Mouse (Mus musculus) intestine, embryonic 15.5 days (tissue): Measurements from ENCODE around the gene Grk2. TPM values are rescaled to one million over a fixed set of nuclear protein-coding genes. Genes with fewer than 3 reads are reported as not detected.

ENCODE experiments used
- ATAC-seq: fragments of 200-750 bp; cut with Nextera tagmentation; 2 replicates; pipeline ENCODE4 v1.8.0; 2017; ENCODE audit warnings: moderate TSS enrichment, moderate library complexity
- H3K27ac ChIP-seq: fragments of 300-500 bp; sonication (generic); 2 replicates; pipeline ENCODE4 v1.5.1; 2015; ENCODE audit warnings: mild to moderate bottlenecking, inconsistent platforms
- H3K27me3 ChIP-seq: fragments of 300-500 bp; sonication (generic); replicated peaks from 2 replicates; pipeline ENCODE4 v1.6.1; 2015; ENCODE audit warnings: inconsistent platforms
- H3K36me3 ChIP-seq: fragments of 300-500 bp; sonication (generic); 2 replicates; pipeline ENCODE4 v1.6.1; 2015; ENCODE audit warnings: inconsistent platforms
- H3K4me1 ChIP-seq: fragments of 300-500 bp; sonication (generic); replicated peaks from 2 replicates; pipeline ENCODE4 v1.6.1; 2015; ENCODE audit warnings: inconsistent platforms
- H3K4me2 ChIP-seq: fragments of 300-500 bp; sonication (generic); replicated peaks from 2 replicates; pipeline ENCODE4 v1.6.1; 2015; ENCODE audit warnings: mild to moderate bottlenecking, inconsistent platforms
- H3K4me3 ChIP-seq: fragments of 300-500 bp; sonication (generic); replicated peaks from 2 replicates; pipeline ENCODE4 v1.5.1; 2015; ENCODE audit warnings: inconsistent platforms
- H3K9ac ChIP-seq: fragments of 300-500 bp; sonication (generic); 2 replicates; pipeline ENCODE4 v1.6.1; 2015; ENCODE audit warnings: inconsistent platforms
- H3K9me3 ChIP-seq: fragments of 300-500 bp; sonication (generic); 2 replicates; pipeline ENCODE4 v1.6.1; 2016; ENCODE audit warnings: inconsistent platforms
- WGBS: fragments of 180-500 bp; shearing (Covaris S2); methylation state at CpG from one replicate; pipeline ENCODE4 v1.1.7; 2015; 5-methylcytosine and 5-hydroxymethylcytosine counted together
- polyA plus RNA-seq: library from polyadenylated mRNA; unstranded; fragments of >200 nt; fragmentation: Nextera tagmentation; extraction: Ambion mirVana; gene quantifications from 2 replicates; pipeline ENCODE4 v1.2.1, GENCODE M21; 2015

Gene Grk2
- polyA plus RNA-seq, 1 experiment from 2014 or later, result 18.3 TPM

GRCm38 (mm10) chr19:4322134-4322533 lies 16.1 kb upstream of the Grk2 start:
- no peak for ATAC-seq
- Histone ChIP-seq H3K4me2 (no peak overlapping the region), H3K27me3 (no peaks in the 10 kb centered on the region), H3K4me1 (no peaks in the 10 kb centered on the region), H3K36me3 (peaks cover 61% of the 10 kb centered on the region), H3K9ac (no peak overlapping the region), H3K4me3 (no peak overlapping the region), H3K27ac (no peak overlapping the region), H3K9me3 (no peaks in the 10 kb centered on the region)
- WGBS, result 92% methylated on average over 3 of the region's 3 CpGs

- ATAC-seq, result no peak
- peaks cover 64% of the 10 kb centered on the region for H3K36me3 ChIP-seq
Observed at GRCm38 (mm10) chr19:4321622-4322021, 15.6 kb upstream of the Grk2 start.

GRCm38 (mm10) chr19:4319272-4319671 lies 13.2 kb upstream of the Grk2 start:
- H3K9ac ChIP-seq, result no peak overlapping the region
- 63% methylated on average over 4 of the region's 4 CpGs for WGBS
- H3K36me3 ChIP-seq, result peaks cover 48% of the 10 kb centered on the region
- no peak overlapping the region for H3K4me2 ChIP-seq
- no peak overlapping the region for H3K27ac ChIP-seq
- H3K27me3 ChIP-seq, result no peaks in the 10 kb centered on the region
- no peaks in the 10 kb centered on the region for H3K4me1 ChIP-seq
- H3K9me3 ChIP-seq, result no peaks in the 10 kb centered on the region
- no peak overlapping the region for H3K4me3 ChIP-seq
- no peak for ATAC-seq

More at GRCm38 (mm10) chr19:4321622-4322021, 15.6 kb upstream of the Grk2 start:
- H3K27ac ChIP-seq, result no peak overlapping the region
- H3K4me1 ChIP-seq, result no peaks in the 10 kb centered on the region
- no peaks in the 10 kb centered on the region for H3K27me3 ChIP-seq
- no peak overlapping the region for H3K9ac ChIP-seq
- no peaks in the 10 kb centered on the region for H3K9me3 ChIP-seq
- WGBS, result 100% methylated on average over 1 of the region's 1 CpGs
- H3K4me3 ChIP-seq, result no peak overlapping the region
- H3K4me2 ChIP-seq, result no peak overlapping the region

- Histone ChIP-seq H3K9ac (no peak overlapping the region), H3K4me3 (no peak overlapping the region), H3K36me3 (peaks cover 38% of the 10 kb centered on the region), H3K27me3 (no peaks in the 10 kb centered on the region), H3K4me2 (no peak overlapping the region), H3K4me1 (no peaks in the 10 kb centered on the region), H3K27ac (no peak overlapping the region), H3K9me3 (no peaks in the 10 kb centered on the region)
- no peak for ATAC-seq
- 87% methylated on average over 3 of the region's 3 CpGs for WGBS
Observed at GRCm38 (mm10) chr19:4317181-4317580, 11.2 kb upstream of the Grk2 start.

- WGBS, result 52% methylated on average over 6 of the region's 6 CpGs
- Histone ChIP-seq H3K27me3 (no peaks in the 10 kb centered on the region), H3K4me2 (no peak overlapping the region), H3K27ac (no peak overlapping the region), H3K9me3 (no peaks in the 10 kb centered on the region), H3K4me3 (no peak overlapping the region), H3K36me3 (peaks cover 32% of the 10 kb centered on the region), H3K9ac (no peak overlapping the region), H3K4me1 (no peaks in the 10 kb centered on the region)
- peak; percentile 69 for ATAC-seq
Observed at GRCm38 (mm10) chr19:4315223-4315944, 9.4 kb upstream of the Grk2 start.

GRCm38 (mm10) chr19:4309776-4310185 lies 3.8 kb upstream of the Grk2 start:
- H3K4me2 ChIP-seq, result no peak overlapping the region
- H3K4me3 ChIP-seq, result no peak overlapping the region
- H3K36me3 ChIP-seq, result no peaks in the 10 kb centered on the region
- peak; percentile 31; the same call in 1 of the 2 replicates for ATAC-seq
- no peaks in the 10 kb centered on the region for H3K9me3 ChIP-seq
- H3K27ac ChIP-seq, result no peak overlapping the region
- no peak overlapping the region for H3K9ac ChIP-seq
- no peaks in the 10 kb centered on the region for H3K27me3 ChIP-seq
- H3K4me1 ChIP-seq, result peaks cover 4% of the 10 kb centered on the region; the same call in 1 of the 2 replicates

- no peak overlapping the region for H3K9ac ChIP-seq
- H3K27me3 ChIP-seq, result no peaks in the 10 kb centered on the region
- no peak overlapping the region for H3K27ac ChIP-seq
- 95% methylated on average over 4 of the region's 4 CpGs for WGBS
- no peaks in the 10 kb centered on the region for H3K36me3 ChIP-seq
- H3K4me1 ChIP-seq, result peaks cover 8% of the 10 kb centered on the region
- ATAC-seq, result no peak
- H3K4me2 ChIP-seq, result no peak overlapping the region
- H3K9me3 ChIP-seq, result no peaks in the 10 kb centered on the region
- no peak overlapping the region for H3K4me3 ChIP-seq
Observed at GRCm38 (mm10) chr19:4309302-4309701, 3.3 kb upstream of the Grk2 start.

GRCm38 (mm10) chr19:4305491-4306189 lies 382 bp downstream of the Grk2 start:
- no peaks in the 10 kb centered on the region for H3K27me3 ChIP-seq
- peak overlapping the region; percentile 96 for H3K4me3 ChIP-seq
- H3K27ac ChIP-seq, result peak overlapping the region; percentile 89
- ATAC-seq, result peak; percentile 74
- H3K9ac ChIP-seq, result peak overlapping the region; percentile 97
- peaks cover 42% of the 10 kb centered on the region for H3K4me1 ChIP-seq
- WGBS, result 1% methylated on average over 66 of the region's 68 CpGs
- peak overlapping the region; percentile 80 for H3K4me2 ChIP-seq
- no peaks in the 10 kb centered on the region for H3K9me3 ChIP-seq
- H3K36me3 ChIP-seq, result no peaks in the 10 kb centered on the region

GRCm38 (mm10) chr19:4304871-4305321 lies 1.1 kb downstream of the Grk2 start:
- H3K4me3 ChIP-seq, result peak overlapping the region; percentile 96
- 39% methylated on average over 4 of the region's 4 CpGs for WGBS
- no peaks in the 10 kb centered on the region for H3K9me3 ChIP-seq
- H3K4me1 ChIP-seq, result peaks cover 50% of the 10 kb centered on the region
- ATAC-seq, result no peak
- no peaks in the 10 kb centered on the region for H3K36me3 ChIP-seq
- peak overlapping the region; percentile 97 for H3K9ac ChIP-seq
- H3K27ac ChIP-seq, result peak overlapping the region; percentile 89; the same call in 1 of the 2 replicates
- no peaks in the 10 kb centered on the region for H3K27me3 ChIP-seq
- peak overlapping the region; percentile 80 for H3K4me2 ChIP-seq

GRCm38 (mm10) chr19:4304251-4304821 lies 1.7 kb downstream of the Grk2 start:
- H3K36me3 ChIP-seq, result no peaks in the 10 kb centered on the region
- no peak for ATAC-seq
- peak overlapping the region; percentile 96 for H3K4me3 ChIP-seq
- H3K9me3 ChIP-seq, result no peaks in the 10 kb centered on the region
- H3K4me2 ChIP-seq, result peak overlapping the region; percentile 80
- peak overlapping the region; percentile 24; the same call in 1 of the 2 replicates for H3K27ac ChIP-seq
- WGBS, result 66% methylated on average over 5 of the region's 5 CpGs
- H3K9ac ChIP-seq, result no peak overlapping the region
- peaks cover 55% of the 10 kb centered on the region for H3K4me1 ChIP-seq
- no peaks in the 10 kb centered on the region for H3K27me3 ChIP-seq

GRCm38 (mm10) chr19:4303640-4303995 lies 2.4 kb downstream of the Grk2 start:
- 89% methylated on average over 5 of the region's 5 CpGs for WGBS

GRCm38 (mm10) chr19:4302936-4303639 lies 2.9 kb downstream of the Grk2 start:
- 64% methylated on average over 7 of the region's 7 CpGs for WGBS
- peak overlapping the region; percentile 31; the same call in 1 of the 2 replicates for H3K9ac ChIP-seq
- ATAC-seq, result no peak
- no peaks in the 10 kb centered on the region for H3K9me3 ChIP-seq
- H3K4me3 ChIP-seq, result peak overlapping the region; percentile 18; the same call in 1 of the 2 replicates
- H3K4me2 ChIP-seq, result peak overlapping the region; percentile 80
- peaks cover 63% of the 10 kb centered on the region for H3K4me1 ChIP-seq
- peak overlapping the region; percentile 87 for H3K27ac ChIP-seq
- no peaks in the 10 kb centered on the region for H3K36me3 ChIP-seq
- no peaks in the 10 kb centered on the region for H3K27me3 ChIP-seq

More at GRCm38 (mm10) chr19:4303640-4303995, 2.4 kb downstream of the Grk2 start:
- peak overlapping the region; percentile 87; the same call in 1 of the 2 replicates for H3K27ac ChIP-seq
- H3K36me3 ChIP-seq, result no peaks in the 10 kb centered on the region
- H3K9ac ChIP-seq, result no peak overlapping the region
- peak overlapping the region; percentile 80; the same call in 1 of the 2 replicates for H3K4me2 ChIP-seq
- no peak overlapping the region for H3K4me3 ChIP-seq
- no peak for ATAC-seq
- no peaks in the 10 kb centered on the region for H3K9me3 ChIP-seq
- H3K4me1 ChIP-seq, result peaks cover 59% of the 10 kb centered on the region
- no peaks in the 10 kb centered on the region for H3K27me3 ChIP-seq
